Mouse (Mus musculus): Measurements from ENCODE around the gene Slc7a11. TPM values are rescaled to one million over a fixed set of nuclear protein-coding genes. Genes with fewer than 3 reads are reported as not detected.

The Slc7a11 gene
- polyA plus RNA-seq, 1 experiment from 2014 or later, result 2.7 TPM

DNA sequence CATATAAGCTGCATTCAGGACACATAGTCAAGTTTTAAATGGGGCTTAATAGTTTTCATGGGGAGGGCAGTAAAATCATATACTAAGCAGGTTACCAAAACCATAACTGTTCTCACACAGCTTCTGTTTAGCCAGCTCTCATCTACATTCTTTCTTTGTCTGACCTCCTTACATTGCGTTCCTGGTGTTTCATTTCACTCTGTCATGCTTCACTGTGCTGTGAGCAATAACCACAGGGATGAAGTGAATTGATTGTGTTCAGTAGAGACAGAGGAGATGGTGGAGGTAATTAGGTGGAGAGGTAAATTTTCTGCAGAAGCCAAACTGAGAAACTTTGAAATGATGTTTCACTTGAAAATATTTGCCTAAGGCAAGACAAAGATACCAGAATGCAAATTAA lies 532.5 kb downstream of the Slc7a11 start:
- no peaks in the 10 kb centered on the region for H3K36me3 ChIP-seq (ENCODE audit: control insufficient read depth, insufficient read depth, low read length)
- no peaks in the 10 kb centered on the region for H3K9me3 ChIP-seq (replicated peaks; ENCODE audit: control insufficient read depth, low read length, poor library complexity, severe bottlenecking)
- H3K27me3 ChIP-seq (ENCODE audit: control insufficient read depth, insufficient read depth, low read depth, low read length), result no peaks in the 10 kb centered on the region
- H3K4me2 ChIP-seq (ENCODE audit: low read length), result no peak overlapping the region
- H3K4me1 ChIP-seq (ENCODE audit: control insufficient read depth, insufficient read depth, low read length), result peaks cover 3% of the 10 kb centered on the region; the same call in 1 of the 2 replicates
- ATAC-seq, result no peak
- H3K9ac ChIP-seq (ENCODE audit: low read depth, low read length), result no peak overlapping the region
- 14% methylated on average over 1 of the region's 1 CpGs for WGBS
- H3K4me3 ChIP-seq (ENCODE audit: low read depth, low read length), result no peak overlapping the region
- H3K27ac ChIP-seq (ENCODE audit: low read length), result no peak overlapping the region

DNA sequence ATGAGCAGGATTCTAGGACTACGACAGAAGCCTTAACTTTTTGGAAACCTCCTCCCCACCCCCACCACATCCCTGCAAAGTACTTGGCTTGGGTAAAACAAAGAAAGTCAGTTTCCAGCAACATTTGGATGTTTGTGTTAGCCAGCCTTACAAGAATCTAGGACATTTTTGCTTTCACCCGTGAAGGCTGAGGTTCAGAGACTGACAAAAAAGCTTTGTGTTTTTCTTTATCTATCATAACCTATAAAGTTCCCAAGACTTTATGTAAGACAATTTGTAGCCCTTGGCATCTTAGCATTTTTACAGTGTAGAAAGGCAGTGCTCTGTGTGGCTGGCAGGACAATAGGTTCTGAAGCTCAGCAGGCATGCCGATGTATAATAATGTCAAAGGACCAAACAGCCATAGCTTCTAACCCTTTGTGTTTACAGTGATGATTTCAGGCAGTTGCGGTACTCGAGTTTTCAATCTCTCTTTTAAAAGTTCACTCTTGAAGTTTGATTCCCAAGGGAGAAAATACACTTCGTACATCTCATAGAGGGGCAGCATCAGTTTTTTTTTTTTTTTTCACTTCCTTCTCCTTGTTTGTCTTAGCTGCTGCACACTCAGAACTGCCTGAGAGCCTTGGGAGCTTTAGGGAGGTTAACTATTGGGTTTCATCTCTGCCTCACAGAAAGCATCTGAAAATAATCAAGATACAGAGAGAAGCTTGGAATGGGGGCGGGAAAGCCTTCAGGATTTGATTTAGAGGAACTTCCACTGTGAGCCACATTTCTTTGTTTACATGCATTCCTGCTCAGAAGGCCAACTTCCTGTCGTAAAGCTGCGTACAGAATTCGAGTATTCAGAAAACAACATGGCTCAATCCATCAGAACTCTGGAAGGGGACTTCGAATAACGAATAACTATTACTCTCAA lies 534.7 kb downstream of the Slc7a11 start:
- peaks cover 3% of the 10 kb centered on the region; the same call in 1 of the 2 replicates for H3K4me1 ChIP-seq (ENCODE audit: control insufficient read depth, insufficient read depth, low read length)
- no peak overlapping the region for H3K4me3 ChIP-seq (ENCODE audit: low read depth, low read length)
- no peaks in the 10 kb centered on the region for H3K27me3 ChIP-seq (ENCODE audit: control insufficient read depth, insufficient read depth, low read depth, low read length)
- H3K36me3 ChIP-seq (ENCODE audit: control insufficient read depth, insufficient read depth, low read length), result no peaks in the 10 kb centered on the region
- H3K9me3 ChIP-seq (replicated peaks; ENCODE audit: control insufficient read depth, low read length, poor library complexity, severe bottlenecking), result no peaks in the 10 kb centered on the region
- no peak overlapping the region; the same call in 1 of the 2 replicates for H3K27ac ChIP-seq (ENCODE audit: low read length)
- 47% methylated on average over 12 of the region's 12 CpGs for WGBS
- H3K4me2 ChIP-seq (ENCODE audit: low read length), result no peak overlapping the region; the same call in 1 of the 2 replicates
- no peak overlapping the region for H3K9ac ChIP-seq (ENCODE audit: low read depth, low read length)
- ATAC-seq, result no peak

DNA sequence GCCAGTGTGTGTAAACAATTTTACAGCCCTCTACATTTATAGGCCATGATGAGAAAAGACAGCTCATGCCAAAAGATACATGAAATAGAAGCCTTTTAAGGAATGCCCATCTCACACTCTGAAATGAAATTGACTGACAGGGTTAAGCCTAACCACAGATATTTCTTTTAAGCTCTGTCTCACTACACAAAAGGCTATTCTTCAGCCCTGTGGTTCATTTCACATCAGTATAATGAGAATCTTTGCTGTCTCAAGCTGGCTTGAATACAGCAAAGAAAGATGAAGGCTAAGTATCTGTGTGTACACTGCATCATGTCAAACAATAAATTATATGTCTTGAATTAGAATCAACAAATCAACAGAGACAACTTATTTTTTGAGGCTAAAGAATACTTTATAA lies 549.5 kb downstream of the Slc7a11 start:
- Histone ChIP-seq H3K4me3 (ENCODE audit: low read depth, low read length) (no peak overlapping the region), H3K9me3 (replicated peaks; ENCODE audit: control insufficient read depth, low read length, poor library complexity, severe bottlenecking) (no peaks in the 10 kb centered on the region), H3K9ac (ENCODE audit: low read depth, low read length) (no peak overlapping the region), H3K4me2 (ENCODE audit: low read length) (no peak overlapping the region), H3K27me3 (ENCODE audit: control insufficient read depth, insufficient read depth, low read depth, low read length) (no peaks in the 10 kb centered on the region), H3K4me1 (ENCODE audit: control insufficient read depth, insufficient read depth, low read length) (no peaks in the 10 kb centered on the region), H3K27ac (ENCODE audit: low read length) (no peak overlapping the region), H3K36me3 (ENCODE audit: control insufficient read depth, insufficient read depth, low read length) (no peaks in the 10 kb centered on the region)
- ATAC-seq, result no peak

DNA sequence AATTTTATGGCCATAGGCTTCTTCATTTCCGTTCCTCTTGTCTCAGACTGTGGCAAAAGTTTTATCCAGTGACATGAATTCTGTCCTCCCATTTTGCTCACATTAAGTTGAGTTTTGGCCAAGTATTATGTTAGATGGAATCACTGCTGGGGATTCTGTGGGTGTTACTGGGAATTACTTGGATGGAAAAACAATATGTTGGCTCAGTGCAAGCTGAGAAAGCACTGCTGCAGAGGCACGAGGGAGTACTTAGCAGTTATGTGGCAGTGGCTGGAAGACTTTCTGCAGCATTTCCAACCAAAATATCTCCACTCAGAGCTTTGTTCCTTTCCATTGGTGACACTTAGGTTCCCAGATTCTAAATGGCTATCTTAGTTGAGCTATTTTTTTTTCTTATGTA lies 556.1 kb downstream of the Slc7a11 start:
- Histone ChIP-seq H3K9me3 (replicated peaks; ENCODE audit: control insufficient read depth, low read length, poor library complexity, severe bottlenecking) (no peaks in the 10 kb centered on the region), H3K27me3 (ENCODE audit: control insufficient read depth, insufficient read depth, low read depth, low read length) (no peaks in the 10 kb centered on the region), H3K4me2 (ENCODE audit: low read length) (no peak overlapping the region), H3K9ac (ENCODE audit: low read depth, low read length) (no peak overlapping the region), H3K4me1 (ENCODE audit: control insufficient read depth, insufficient read depth, low read length) (peaks cover 5% of the 10 kb centered on the region), H3K36me3 (ENCODE audit: control insufficient read depth, insufficient read depth, low read length) (no peaks in the 10 kb centered on the region), H3K27ac (ENCODE audit: low read length) (no peak overlapping the region), H3K4me3 (ENCODE audit: low read depth, low read length) (no peak overlapping the region)
- ATAC-seq, result no peak
- 32% methylated on average over 2 of the region's 2 CpGs for WGBS

DNA sequence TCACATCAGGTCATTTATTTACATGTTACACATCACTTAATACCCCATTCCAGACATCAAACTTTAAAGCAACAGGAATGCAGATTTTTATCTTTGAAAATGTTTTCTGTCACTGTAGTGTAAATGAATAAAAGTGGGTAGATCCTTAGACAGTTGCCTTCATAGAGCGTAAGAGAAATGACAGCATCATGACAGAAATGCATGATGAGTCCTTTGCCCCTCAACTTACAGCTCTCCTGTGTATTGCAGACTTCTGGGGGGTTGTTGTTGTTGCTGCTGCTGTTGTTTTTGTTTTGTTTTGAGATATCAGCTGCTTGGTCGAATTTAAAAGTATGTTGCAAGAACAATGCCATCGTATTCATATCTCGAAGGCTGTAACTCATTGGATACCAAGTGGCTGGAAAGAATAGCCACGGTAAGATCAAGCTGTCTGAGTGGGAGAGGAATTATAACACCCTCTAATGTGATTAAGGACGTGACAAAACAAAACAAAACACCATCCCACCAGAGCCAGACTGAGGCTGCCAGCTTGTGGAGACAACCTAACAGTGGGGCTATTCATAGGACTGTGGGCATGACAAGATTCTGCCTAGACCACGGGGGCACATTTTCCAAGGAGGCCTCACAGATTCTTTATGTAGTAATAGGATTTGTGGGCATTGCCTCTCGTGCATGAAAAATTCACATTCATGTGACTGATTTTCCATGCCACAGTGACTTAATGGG lies 557.0 kb downstream of the Slc7a11 start:
- Histone ChIP-seq H3K36me3 (ENCODE audit: control insufficient read depth, insufficient read depth, low read length) (no peaks in the 10 kb centered on the region), H3K4me2 (ENCODE audit: low read length) (no peak overlapping the region), H3K4me1 (ENCODE audit: control insufficient read depth, insufficient read depth, low read length) (peaks cover 5% of the 10 kb centered on the region), H3K9ac (ENCODE audit: low read depth, low read length) (no peak overlapping the region), H3K9me3 (replicated peaks; ENCODE audit: control insufficient read depth, low read length, poor library complexity, severe bottlenecking) (no peaks in the 10 kb centered on the region), H3K4me3 (ENCODE audit: low read depth, low read length) (no peak overlapping the region), H3K27me3 (ENCODE audit: control insufficient read depth, insufficient read depth, low read depth, low read length) (no peaks in the 10 kb centered on the region), H3K27ac (ENCODE audit: low read length) (no peak overlapping the region)
- peak; percentile 94 for ATAC-seq
- 10% methylated on average over 8 of the region's 8 CpGs for WGBS

DNA sequence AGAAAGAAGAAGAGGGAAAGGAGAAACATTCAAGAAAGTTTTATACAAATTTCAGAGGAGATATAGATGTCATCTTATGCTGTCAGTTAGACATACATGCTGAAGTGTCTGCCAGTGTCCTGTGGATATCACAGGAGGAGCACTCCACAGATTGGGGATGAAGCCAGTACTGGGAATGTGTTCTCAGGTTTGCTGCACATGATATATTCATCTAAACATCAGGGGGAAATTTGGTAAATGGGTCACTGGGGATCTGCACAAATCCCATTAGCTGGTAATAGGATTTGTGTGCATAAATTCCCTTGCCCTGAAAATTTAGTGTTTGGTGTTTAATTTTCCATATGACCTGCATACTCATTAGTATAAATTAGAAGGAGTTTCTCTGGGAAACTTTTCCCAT lies 562.9 kb downstream of the Slc7a11 start:
- Histone ChIP-seq H3K4me3 (ENCODE audit: low read depth, low read length) (no peak overlapping the region), H3K36me3 (ENCODE audit: control insufficient read depth, insufficient read depth, low read length) (no peaks in the 10 kb centered on the region), H3K27me3 (ENCODE audit: control insufficient read depth, insufficient read depth, low read depth, low read length) (no peaks in the 10 kb centered on the region), H3K9me3 (replicated peaks; ENCODE audit: control insufficient read depth, low read length, poor library complexity, severe bottlenecking) (no peaks in the 10 kb centered on the region), H3K9ac (ENCODE audit: low read depth, low read length) (no peak overlapping the region), H3K4me2 (ENCODE audit: low read length) (no peak overlapping the region), H3K4me1 (ENCODE audit: control insufficient read depth, insufficient read depth, low read length) (no peaks in the 10 kb centered on the region), H3K27ac (ENCODE audit: low read length) (no peak overlapping the region)
- no peak for ATAC-seq

DNA sequence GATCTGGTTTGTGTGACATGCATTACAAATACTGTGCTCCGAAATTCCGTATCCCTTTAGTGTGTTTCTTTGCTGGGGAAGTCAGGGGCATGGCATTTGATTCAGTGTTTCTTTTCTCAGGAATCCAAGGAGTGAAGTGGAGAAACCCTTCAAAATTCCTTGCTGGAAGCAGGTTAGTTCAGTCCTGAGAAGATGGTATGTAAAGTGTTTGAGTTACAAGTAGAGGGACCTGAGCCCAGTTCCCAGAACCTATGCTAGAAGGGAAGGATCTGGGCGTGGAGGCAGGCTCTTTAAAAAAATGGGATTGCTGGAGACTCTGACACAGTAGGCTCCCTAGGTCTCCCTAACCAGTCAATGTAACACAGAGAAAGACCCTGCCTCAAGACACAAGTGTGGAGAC lies 572.6 kb downstream of the Slc7a11 start:
- no peak overlapping the region for H3K9ac ChIP-seq (ENCODE audit: low read depth, low read length)
- no peaks in the 10 kb centered on the region for H3K27me3 ChIP-seq (ENCODE audit: control insufficient read depth, insufficient read depth, low read depth, low read length)
- WGBS, result 63% methylated on average over 3 of the region's 3 CpGs
- no peak overlapping the region for H3K4me3 ChIP-seq (ENCODE audit: low read depth, low read length)
- no peak overlapping the region for H3K27ac ChIP-seq (ENCODE audit: low read length)
- no peak overlapping the region for H3K4me2 ChIP-seq (ENCODE audit: low read length)
- no peaks in the 10 kb centered on the region for H3K36me3 ChIP-seq (ENCODE audit: control insufficient read depth, insufficient read depth, low read length)
- H3K4me1 ChIP-seq (ENCODE audit: control insufficient read depth, insufficient read depth, low read length), result peaks cover 17% of the 10 kb centered on the region
- H3K9me3 ChIP-seq (replicated peaks; ENCODE audit: control insufficient read depth, low read length, poor library complexity, severe bottlenecking), result no peaks in the 10 kb centered on the region
- no peak for ATAC-seq

DNA sequence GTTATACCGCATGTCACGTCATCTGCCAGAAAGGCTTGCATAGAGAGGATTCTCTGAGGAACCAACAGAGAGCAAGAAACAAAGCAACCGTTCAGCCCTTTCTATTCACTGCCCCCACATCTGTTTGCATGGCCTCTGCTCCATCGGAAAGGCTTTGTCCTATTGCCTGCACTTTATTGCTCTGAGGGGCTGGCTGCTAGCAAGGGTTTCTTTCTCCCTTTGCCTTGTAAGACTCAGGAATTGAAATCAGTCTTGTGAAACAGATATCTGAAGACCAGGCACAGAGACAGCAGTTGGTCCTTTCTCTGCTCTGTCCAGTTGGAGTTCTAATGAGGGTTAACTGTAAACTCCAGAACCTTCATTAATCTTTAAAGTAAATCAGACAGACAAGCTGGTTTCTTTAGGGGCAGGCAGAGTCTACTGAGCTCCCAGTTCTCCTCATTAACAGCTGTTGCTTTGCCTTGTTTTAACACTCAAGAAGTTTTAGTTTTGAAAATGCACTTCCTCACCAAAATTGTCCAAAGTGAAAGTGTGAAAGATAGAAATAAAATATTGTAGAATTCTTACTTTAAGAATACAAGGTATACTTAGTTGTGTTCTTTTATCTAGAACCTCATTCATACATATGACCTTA lies 575.3 kb downstream of the Slc7a11 start:
- H3K36me3 ChIP-seq (ENCODE audit: control insufficient read depth, insufficient read depth, low read length), result no peaks in the 10 kb centered on the region
- peaks cover 19% of the 10 kb centered on the region for H3K4me1 ChIP-seq (ENCODE audit: control insufficient read depth, insufficient read depth, low read length)
- 6% methylated on average over 4 of the region's 4 CpGs for WGBS
- no peak overlapping the region for H3K9ac ChIP-seq (ENCODE audit: low read depth, low read length)
- no peak overlapping the region for H3K4me3 ChIP-seq (ENCODE audit: low read depth, low read length)
- 0 out of 2 replicates have a peak, but pooled peaks have one; percentile 47 for ATAC-seq
- H3K27ac ChIP-seq (ENCODE audit: low read length), result peak overlapping the region; percentile 14; the same call in 1 of the 2 replicates
- no peaks in the 10 kb centered on the region for H3K27me3 ChIP-seq (ENCODE audit: control insufficient read depth, insufficient read depth, low read depth, low read length)
- peak overlapping the region; percentile 24 for H3K4me2 ChIP-seq (ENCODE audit: low read length)
- H3K9me3 ChIP-seq (replicated peaks; ENCODE audit: control insufficient read depth, low read length, poor library complexity, severe bottlenecking), result no peaks in the 10 kb centered on the region
